Mouse (Mus musculus) erythroblast, embryonic 14.5 days (primary cell): Measurements from ENCODE around the gene Slc23a2.

ENCODE experiments used
- GATA1 ChIP-seq: IDR thresholded peaks from 2 replicates; pipeline ENCODE4 v1.6.1; 2012; ENCODE audit warnings: low read length, inconsistent platforms, mixed read lengths
- TAL1 ChIP-seq: IDR thresholded peaks from 3 replicates; pipeline ENCODE4 v1.6.1; 2012; ENCODE audit warnings: low read length, inconsistent platforms, mixed read lengths

DNA sequence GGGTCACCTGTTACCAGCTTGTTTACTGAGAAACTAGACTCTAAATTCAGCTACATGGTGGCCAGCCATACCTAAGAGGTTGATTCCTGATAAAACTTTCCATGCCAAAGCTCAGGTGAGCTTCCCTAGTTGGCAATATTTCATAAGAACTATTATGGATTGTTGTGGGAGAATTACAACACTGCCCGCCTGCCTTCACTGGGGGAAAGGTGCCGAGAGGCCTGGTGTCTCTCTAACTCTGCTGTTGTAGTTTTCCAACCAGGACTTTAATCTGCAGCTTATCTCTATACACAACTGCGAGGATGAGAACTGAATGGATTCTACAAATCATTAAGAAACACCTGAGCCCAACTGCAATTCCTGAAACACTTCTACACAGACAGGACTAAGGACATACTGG lies 52.2 kb downstream of the Slc23a2 start:
- no peak for TF ChIP-seq GATA1
- no peak for TF ChIP-seq TAL1
